22 mouse cellular contexts compared by ENCODE assay signal in genomic region chr6:128577301-128577700, GRCm38 (mm10). TPM values are rescaled to one million over a fixed set of nuclear protein-coding genes. Genes with fewer than 3 reads are reported as not detected.
"Had no signal": no experiment of that assay in that cellular context is flagged by ENCODE, and none has a peak within 500 bp of the region (broad histone marks: within the 10 kb centered on the region; RNA-seq: fewer than 3 reads in every experiment).

No protein-coding gene starts in this region.

- H3K9ac ChIP-seq: liver, embryonic 14.5 days; lung, embryonic 15.5 days; midbrain, embryonic 12.5 days; neural tube, embryonic 13.5 days; stomach, embryonic 15.5 days had no signal

- H3K36me3 ChIP-seq: lung, embryonic 15.5 days; midbrain, embryonic 10.5 days; midbrain, embryonic 12.5 days; neural tube, embryonic 13.5 days; stomach, embryonic 15.5 days had no signal

- H3K4me3 ChIP-seq: lung, embryonic 15.5 days; midbrain, embryonic 10.5 days; midbrain, embryonic 12.5 days; myocyte; neural tube, embryonic 13.5 days; stomach, embryonic 15.5 days had no signal

- DNase-seq: lung, adult 2 months; lung, postnatal 4 days; midbrain, embryonic 14.5 days; right cerebral cortex, postnatal 14 days; thymus, adult 2 months; thymus, postnatal 25 days; thymus, postnatal 4 days had no signal

- H3K4me1 ChIP-seq: lung, embryonic 15.5 days; midbrain, embryonic 10.5 days; midbrain, embryonic 12.5 days; neural tube, embryonic 13.5 days; stomach, embryonic 15.5 days had no signal

- ATAC-seq: lung, postnatal 0 days; midbrain, embryonic 16.5 days had no signal

- H3K27me3 ChIP-seq: lung, embryonic 15.5 days; midbrain, embryonic 12.5 days; neural tube, embryonic 13.5 days; stomach, embryonic 15.5 days had no signal

- H3K9me3 ChIP-seq: lung, embryonic 15.5 days; midbrain, embryonic 10.5 days; midbrain, embryonic 12.5 days; neural tube, embryonic 13.5 days; stomach, embryonic 15.5 days had no signal

- H3K27ac ChIP-seq: liver, embryonic 14.5 days; lung, embryonic 15.5 days; midbrain, embryonic 10.5 days; midbrain, embryonic 12.5 days; neural tube, embryonic 13.5 days; stomach, embryonic 15.5 days had no signal

- H3K4me2 ChIP-seq: lung, embryonic 15.5 days; midbrain, embryonic 12.5 days; neural tube, embryonic 13.5 days; stomach, embryonic 15.5 days had no signal

RNA-seq across cellular contexts. Expression of gene A2ml1, which starts 4.1 kb away (rescaled TPM):
- total RNA-seq: megakaryocyte, adult 5-6 weeks; megakaryocyte-erythroid progenitor cell, adult 5-6 weeks; neutrophil, adult 5-6 weeks had no signal
- polyA plus RNA-seq: midbrain, embryonic 10.5 days; midbrain, embryonic 12.5 days; myocyte; neural tube, embryonic 11.5 days; spleen, adult 2 months; urinary bladder, adult 2 months had no signal

RNA-seq across cellular contexts. Expression of gene Klrb1a, which starts 46.0 kb away (rescaled TPM):
- total RNA-seq: neutrophil, adult 5-6 weeks had no signal
- polyA plus RNA-seq: lung, embryonic 15.5 days; lung, postnatal 0 days; midbrain, embryonic 10.5 days; midbrain, embryonic 12.5 days; midbrain, embryonic 14.5 days; midbrain, embryonic 16.5 days; neural tube, embryonic 11.5 days; neural tube, embryonic 13.5 days; stomach, embryonic 15.5 days had no signal

RNA-seq across cellular contexts. Expression of gene Pzp, which starts 50.8 kb away (rescaled TPM):
- total RNA-seq: megakaryocyte, adult 5-6 weeks; megakaryocyte-erythroid progenitor cell, adult 5-6 weeks had no signal
- polyA plus RNA-seq: midbrain, embryonic 10.5 days; midbrain, embryonic 12.5 days; midbrain, embryonic 16.5 days; myocyte; neural tube, embryonic 11.5 days; urinary bladder, adult 2 months had no signal
